Mouse (Mus musculus): Measurements from ENCODE around the gene Adipoq. TPM values are rescaled to one million over a fixed set of nuclear protein-coding genes. Genes with fewer than 3 reads are reported as not detected.
"Not testable (repeated sequence)": the region's sequence is repeated elsewhere in the genome, so short reads cannot be mapped to it uniquely, and the experiment has no call there.

Gene Adipoq
- not detected in 2 replicates for total RNA-seq (2017)

GRCm38 (mm10) chr16:23146280-23146679 lies at the start of gene Adipoq:
TSS of gene Adipoq (plus strand) at chr16:23146536.
- no peak for ATAC-seq (ENCODE audit: extremely low read depth, insufficient number of reproducible peaks, low FRiP score, poor library complexity, severe bottlenecking)

GRCm38 (mm10) chr16:23096886-23097285 lies 49.5 kb upstream of the Adipoq start:
- not testable (repeated sequence) for ATAC-seq (ENCODE audit: extremely low read depth, insufficient number of reproducible peaks, low FRiP score, poor library complexity, severe bottlenecking)

GRCm38 (mm10) chr16:23097290-23098104 lies 48.8 kb upstream of the Adipoq start:
- not testable (repeated sequence) for ATAC-seq (ENCODE audit: extremely low read depth, insufficient number of reproducible peaks, low FRiP score, poor library complexity, severe bottlenecking)

GRCm38 (mm10) chr16:23098105-23098452 lies 48.3 kb upstream of the Adipoq start:
- ATAC-seq (ENCODE audit: extremely low read depth, insufficient number of reproducible peaks, low FRiP score, poor library complexity, severe bottlenecking) = not testable (repeated sequence)

GRCm38 (mm10) chr16:23099632-23100031 lies 46.7 kb upstream of the Adipoq start:
- no peak for ATAC-seq (ENCODE audit: extremely low read depth, insufficient number of reproducible peaks, low FRiP score, poor library complexity, severe bottlenecking)

GRCm38 (mm10) chr16:23100099-23100575 lies 46.2 kb upstream of the Adipoq start:
- no peak for ATAC-seq (ENCODE audit: extremely low read depth, insufficient number of reproducible peaks, low FRiP score, poor library complexity, severe bottlenecking)

- ATAC-seq (ENCODE audit: extremely low read depth, insufficient number of reproducible peaks, low FRiP score, poor library complexity, severe bottlenecking) = no peak
These were observed 45.7 kb upstream of the Adipoq start for GRCm38 (mm10) chr16:23100613-23101012.

- ATAC-seq (ENCODE audit: extremely low read depth, insufficient number of reproducible peaks, low FRiP score, poor library complexity, severe bottlenecking) = no peak
These were observed 43.8 kb upstream of the Adipoq start for GRCm38 (mm10) chr16:23102340-23103037.

GRCm38 (mm10) chr16:23103038-23103745 lies 43.1 kb upstream of the Adipoq start:
- no peak for ATAC-seq (ENCODE audit: extremely low read depth, insufficient number of reproducible peaks, low FRiP score, poor library complexity, severe bottlenecking)

GRCm38 (mm10) chr16:23103841-23104240 lies 42.5 kb upstream of the Adipoq start:
- ATAC-seq (ENCODE audit: extremely low read depth, insufficient number of reproducible peaks, low FRiP score, poor library complexity, severe bottlenecking) = no peak

- no peak for ATAC-seq (ENCODE audit: extremely low read depth, insufficient number of reproducible peaks, low FRiP score, poor library complexity, severe bottlenecking)
These were observed 40.2 kb upstream of the Adipoq start for GRCm38 (mm10) chr16:23106121-23106520.

- ATAC-seq (ENCODE audit: extremely low read depth, insufficient number of reproducible peaks, low FRiP score, poor library complexity, severe bottlenecking) = peak; percentile 80
These were observed 38.9 kb upstream of the Adipoq start, which contains the start of gene Eif4a2 for GRCm38 (mm10) chr16:23107231-23107942. TSS of gene Eif4a2 (plus strand) at chr16:23107444.

GRCm38 (mm10) chr16:23107946-23108759 lies 38.2 kb upstream of the Adipoq start:
- ATAC-seq (ENCODE audit: extremely low read depth, insufficient number of reproducible peaks, low FRiP score, poor library complexity, severe bottlenecking) = peak; percentile 40; the same call in 1 of the 2 replicates

GRCm38 (mm10) chr16:23108943-23109342 lies 37.4 kb upstream of the Adipoq start:
- no peak for ATAC-seq (ENCODE audit: extremely low read depth, insufficient number of reproducible peaks, low FRiP score, poor library complexity, severe bottlenecking)

- ATAC-seq (ENCODE audit: extremely low read depth, insufficient number of reproducible peaks, low FRiP score, poor library complexity, severe bottlenecking) = no peak
These were observed 36.7 kb upstream of the Adipoq start for GRCm38 (mm10) chr16:23109350-23110280.

- ATAC-seq (ENCODE audit: extremely low read depth, insufficient number of reproducible peaks, low FRiP score, poor library complexity, severe bottlenecking) = no peak
These were observed 34.0 kb upstream of the Adipoq start for GRCm38 (mm10) chr16:23112348-23112747.

GRCm38 (mm10) chr16:23112861-23113435 lies 33.4 kb upstream of the Adipoq start:
- no peak for ATAC-seq (ENCODE audit: extremely low read depth, insufficient number of reproducible peaks, low FRiP score, poor library complexity, severe bottlenecking)

Measured in neutrophil, adult 5-6 weeks (primary cell).